Mouse (Mus musculus) stomach, postnatal 0 days (tissue): ENCODE results near the gene Scarf1.

Experiments
- CTCF ChIP-seq: IDR thresholded peaks from 2 replicates; pipeline ENCODE4 v1.5.1; 2016; ENCODE audit warnings: antibody characterized with exemption, low read depth, mild to moderate bottlenecking, moderate library complexity
- EP300 ChIP-seq: optimal IDR thresholded peaks from 2 replicates; pipeline ENCODE3; 2016; ENCODE audit warnings: antibody characterized with exemption

GRCm38 (mm10) chr11:75511213-75511612, 2.1 kb upstream of the Scarf1 start:
- TF ChIP-seq CTCF (no peak), EP300 (no peak)
